8 mouse cellular contexts compared by ENCODE assay signal in the genomic region with DNA sequence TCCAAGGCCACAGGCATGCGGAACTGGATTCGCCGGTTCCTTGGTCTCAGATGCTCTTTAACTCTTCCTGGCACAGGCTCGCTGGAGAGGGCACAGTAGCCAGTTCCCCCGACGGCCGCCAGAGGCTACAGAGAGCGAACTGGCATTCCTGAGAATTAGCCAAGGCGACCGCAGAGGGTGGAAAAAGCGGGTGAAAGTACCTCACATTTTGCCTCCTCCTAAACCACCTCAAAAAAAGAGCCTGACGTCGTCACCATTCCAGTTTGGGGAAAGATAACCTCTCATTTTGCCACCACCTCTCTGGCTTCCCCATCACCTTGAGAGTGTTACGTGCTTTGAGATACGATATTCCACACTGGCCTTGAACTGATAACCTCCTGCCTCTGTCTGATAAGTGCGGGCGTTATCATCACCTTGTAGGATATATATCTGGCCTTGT. TPM values are rescaled to one million over a fixed set of nuclear protein-coding genes. Genes with fewer than 3 reads are reported as not detected.
DNase-seq lines count a peak whose midpoint lies in the region; ATAC-seq and TF ChIP-seq lines count a peak whose summit lies in the region.

No protein-coding gene starts in this region.

- peak overlapping the region; percentile 98 for H3K9ac ChIP-seq in heart, embryonic 13.5 days
- H3K9ac ChIP-seq in liver, embryonic 11.5 days (ENCODE audit: low read depth, low read length) = peak overlapping the region; percentile 90
- H3K9ac ChIP-seq in stomach, embryonic 14.5 days (replicated peaks; ENCODE audit: low read depth, low read length) = peak overlapping the region; percentile 71; the same call in 1 of the 2 replicates

- H3K4me1 ChIP-seq in heart, embryonic 13.5 days = peaks cover 48% of the 10 kb centered on the region
- H3K4me1 ChIP-seq in liver, embryonic 11.5 days (replicated peaks; ENCODE audit: control insufficient read depth, insufficient read depth, low read length) = peaks cover 21% of the 10 kb centered on the region
- H3K4me1 ChIP-seq in stomach, embryonic 14.5 days (ENCODE audit: control insufficient read depth, insufficient read depth, low read length) = peaks cover 20% of the 10 kb centered on the region

- H3K9me3 ChIP-seq in heart, embryonic 13.5 days = no peaks in the 10 kb centered on the region
- no peaks in the 10 kb centered on the region for H3K9me3 ChIP-seq in liver, embryonic 11.5 days (ENCODE audit: control insufficient read depth, low read length)
- H3K9me3 ChIP-seq in stomach, embryonic 14.5 days (ENCODE audit: control insufficient read depth, low read depth, low read length) = no peaks in the 10 kb centered on the region

- no peak for TF ChIP-seq POLR2A in myocyte (IDR thresholded peaks at IDR 0.05; ENCODE audit: insufficient read length, low read depth)

- H3K4me2 ChIP-seq in heart, embryonic 13.5 days = peak overlapping the region; percentile 78
- peak overlapping the region; percentile 97 for H3K4me2 ChIP-seq in liver, embryonic 11.5 days
- peak overlapping the region; percentile 99 for H3K4me2 ChIP-seq in myocyte (ENCODE audit: low read depth)
- peak overlapping the region; percentile 90 for H3K4me2 ChIP-seq in stomach, embryonic 14.5 days (replicated peaks; ENCODE audit: low read depth, low read length)

- DNase-seq in CD4-positive helper T cell, adult 2 months (ENCODE audit: low read depth, low spot score) = peak; percentile 71
- DNase-seq in c-Kit-negative CD71-positive TER-119-positive erythroid progenitor cells, embryonic 14.5 days (ENCODE audit: low read depth, low spot score) = peak; percentile 57
- peak; percentile 96 for DNase-seq in fat pad, adult 2 months (ENCODE audit: extremely low read depth, low read depth, low spot score)
- DNase-seq in kidney, postnatal 10 days = peak; percentile 93
- DNase-seq in liver, embryonic 11.5 days (ENCODE audit: low spot score) = peak; percentile 77

- H3K27ac ChIP-seq in heart, embryonic 13.5 days (replicated peaks) = peak overlapping the region; percentile 99
- peak overlapping the region; percentile 95 for H3K27ac ChIP-seq in liver, embryonic 11.5 days (ENCODE audit: low read depth, low read length)
- peak overlapping the region; percentile 99 for H3K27ac ChIP-seq in stomach, embryonic 14.5 days (ENCODE audit: low read length)

- no peaks in the 10 kb centered on the region for H3K27me3 ChIP-seq in heart, embryonic 13.5 days (replicated peaks)
- H3K27me3 ChIP-seq in liver, embryonic 11.5 days (replicated peaks; ENCODE audit: control insufficient read depth, insufficient read depth, low read length) = no peaks in the 10 kb centered on the region
- H3K27me3 ChIP-seq in myocyte (ENCODE audit: control insufficient read depth, insufficient read depth, insufficient read length) = no peaks in the 10 kb centered on the region
- H3K27me3 ChIP-seq in stomach, embryonic 14.5 days (ENCODE audit: control insufficient read depth, insufficient read depth, low read length) = no peaks in the 10 kb centered on the region

- H3K79me2 ChIP-seq in myocyte (ENCODE audit: control insufficient read depth, insufficient read depth) = peaks cover 9% of the 10 kb centered on the region

- ATAC-seq in heart, embryonic 13.5 days (ENCODE audit: extremely low read depth, insufficient number of reproducible peaks, low FRiP score, low TSS enrichment) = no peak
- ATAC-seq in liver, embryonic 11.5 days (replicated peaks; ENCODE audit: low FRiP score) = peak; percentile 39
- ATAC-seq in stomach, embryonic 14.5 days (ENCODE audit: insufficient number of reproducible peaks, insufficient read depth, low FRiP score, low read depth) = peak; percentile 47

- under 1% methylated on average over 17 of the region's 17 CpGs for WGBS in heart, embryonic 13.5 days
- WGBS in liver, embryonic 11.5 days = 2% methylated on average over 17 of the region's 17 CpGs
- 2% methylated on average over 17 of the region's 17 CpGs for WGBS in stomach, embryonic 14.5 days

- H3ac ChIP-seq in myocyte (ENCODE audit: control insufficient read depth, insufficient read length) = peak overlapping the region; percentile 43

- H3K4me3 ChIP-seq in heart, embryonic 13.5 days = peak overlapping the region; percentile 71
- H3K4me3 ChIP-seq in liver, embryonic 11.5 days (ENCODE audit: low read depth, low read length) = peak overlapping the region; percentile 67
- H3K4me3 ChIP-seq in myocyte = peak overlapping the region; percentile 68
- peak overlapping the region; percentile 69 for H3K4me3 ChIP-seq in stomach, embryonic 14.5 days (ENCODE audit: low read depth, low read length)

- H3K36me3 ChIP-seq in heart, embryonic 13.5 days = peaks cover 15% of the 10 kb centered on the region
- peaks cover 4% of the 10 kb centered on the region; the same call in 1 of the 2 replicates for H3K36me3 ChIP-seq in liver, embryonic 11.5 days (ENCODE audit: control insufficient read depth, insufficient read depth, low read length)
- H3K36me3 ChIP-seq in myocyte (ENCODE audit: control insufficient read depth, insufficient read depth) = no peaks in the 10 kb centered on the region
- H3K36me3 ChIP-seq in stomach, embryonic 14.5 days (ENCODE audit: control insufficient read depth, insufficient read depth, low read length) = peaks cover 8% of the 10 kb centered on the region; the same call in 1 of the 2 replicates

TF ChIP-seq in myocyte, 11 proteins besides CTCF, POLR2A, EP300 and RAD21:
- peak; percentile 22 for TF ChIP-seq POLR2AphosphoS2 (IDR thresholded peaks at IDR 0.05; ENCODE audit: insufficient read length, low read depth)
- TF ChIP-seq CEBPB (IDR thresholded peaks at IDR 0.05; ENCODE audit: insufficient read depth, poor library complexity, severe bottlenecking) = no peak
TF ChIP-seq in myocyte: peak in this region for 1.

RNA-seq across cellular contexts. Expression of a gene that starts 0.7 kb away (rescaled TPM):
- polyA plus RNA-seq in heart, embryonic 13.5 days (2015; fragmentation: Nextera tagmentation; extraction: Ambion mirVana) = 44.3 and 46.2 TPM in 2 replicates
- 40.8 and 43.0 TPM in 2 replicates for polyA plus RNA-seq in liver, embryonic 11.5 days (2014; fragmentation: Nextera tagmentation; extraction: Ambion mirVana)
- 89.3 TPM for polyA plus RNA-seq in myocyte (2012; fragmentation: generic; extraction: Trizol)
- polyA plus RNA-seq in stomach, embryonic 14.5 days (2014; fragmentation: Nextera tagmentation; extraction: Ambion mirVana) = 38.2 and 40.4 TPM in 2 replicates

RNA-seq across cellular contexts. Expression of a gene that starts 20.9 kb away (rescaled TPM):
- polyA plus RNA-seq in heart, embryonic 13.5 days (2015; fragmentation: Nextera tagmentation; extraction: Ambion mirVana) = 0.82 TPM in 1 of 2 replicates, not detected in the other
- 6.9 and 11.4 TPM in 2 replicates for polyA plus RNA-seq in liver, embryonic 11.5 days (2014; fragmentation: Nextera tagmentation; extraction: Ambion mirVana)
- 2.2 TPM for polyA plus RNA-seq in myocyte (2012; fragmentation: generic; extraction: Trizol)
- 30.0 and 39.7 TPM in 2 replicates for polyA plus RNA-seq in stomach, embryonic 14.5 days (2014; fragmentation: Nextera tagmentation; extraction: Ambion mirVana)

RNA-seq across cellular contexts. Expression of a gene that starts 23.2 kb away (rescaled TPM):
- 0.20 and 0.31 TPM in 2 replicates for polyA plus RNA-seq in heart, embryonic 13.5 days (2015; fragmentation: Nextera tagmentation; extraction: Ambion mirVana)
- 0.55 and 0.99 TPM in 2 replicates for polyA plus RNA-seq in liver, embryonic 11.5 days (2014; fragmentation: Nextera tagmentation; extraction: Ambion mirVana)
- polyA plus RNA-seq in myocyte (2012; fragmentation: generic; extraction: Trizol) = 0.04 TPM
- polyA plus RNA-seq in stomach, embryonic 14.5 days (2014; fragmentation: Nextera tagmentation; extraction: Ambion mirVana) = 0.21 TPM in 1 of 2 replicates, not detected in the other

RNA-seq across cellular contexts. Expression of a gene that starts 23.3 kb away (rescaled TPM):
- 18.8 and 19.5 TPM in 2 replicates for polyA plus RNA-seq in heart, embryonic 13.5 days (2015; fragmentation: Nextera tagmentation; extraction: Ambion mirVana)
- 69.4 and 70.3 TPM in 2 replicates for polyA plus RNA-seq in liver, embryonic 11.5 days (2014; fragmentation: Nextera tagmentation; extraction: Ambion mirVana)
- polyA plus RNA-seq in myocyte (2012; fragmentation: generic; extraction: Trizol) = 11.1 TPM
- 43.5 and 51.4 TPM in 2 replicates for polyA plus RNA-seq in stomach, embryonic 14.5 days (2014; fragmentation: Nextera tagmentation; extraction: Ambion mirVana)

RNA-seq across cellular contexts. Expression of a gene that starts 33.9 kb away (rescaled TPM):
- polyA plus RNA-seq in heart, embryonic 13.5 days (2015; fragmentation: Nextera tagmentation; extraction: Ambion mirVana) = 34.2 and 36.1 TPM in 2 replicates
- polyA plus RNA-seq in liver, embryonic 11.5 days (2014; fragmentation: Nextera tagmentation; extraction: Ambion mirVana) = 21.9 and 23.9 TPM in 2 replicates
- 76.0 TPM for polyA plus RNA-seq in myocyte (2012; fragmentation: generic; extraction: Trizol)
- polyA plus RNA-seq in stomach, embryonic 14.5 days (2014; fragmentation: Nextera tagmentation; extraction: Ambion mirVana) = 40.7 and 41.7 TPM in 2 replicates
